Mouse (Mus musculus) adrenal gland, postnatal 36 days (tissue): ENCODE data around the gene Maml2. TPM values are rescaled to one million over a fixed set of nuclear protein-coding genes. Genes with fewer than 3 reads are reported as not detected.
A peak's percentile ranks its signal among the peaks of the same experiment; 100 is the strongest.

Experiments
- DNase-seq, 2 experiments: peaks; one replicate each; pipeline ENCODE4 v3.0.0; 2021; ENCODE audit warnings: mixed read lengths in 1 of 2
- microRNA-seq: library from miRNA; unstranded; fragments of <30 nt; microRNA quantifications from one replicate; pipeline ENCODE4 v1.2.0, GENCODE M21; 2021
- total RNA-seq, 2 experiments: library from RNA; stranded (reverse); gene quantifications; 2 replicates each; pipeline ENCODE4 v1.2.3; 2021

Gene Maml2
- total RNA-seq, 2 experiments from 2014 or later: 5.9 to 7.4 TPM

- DNase-seq: peak; percentile 75 to 85
Measured at GRCm38 (mm10) chr9:13716316-13717099, 418.8 kb downstream of the Maml2 start.

GRCm38 (mm10) chr9:13748404-13748797, 450.6 kb downstream of the Maml2 start, which contains the start of gene Mtmr2:
Gene Mtmr2, plus strand, starts transcription at chr9:13748410.
- DNase-seq: no peak

GRCm38 (mm10) chr9:13748798-13749674, 451.3 kb downstream of the Maml2 start:
- DNase-seq: peak; percentile 98 to 99

- DNase-seq: no peak
Measured at GRCm38 (mm10) chr9:13749675-13749998, 451.9 kb downstream of the Maml2 start.

GRCm38 (mm10) chr9:13752543-13752942, 454.8 kb downstream of the Maml2 start:
- peak; percentile 1 to 16 for DNase-seq

Small RNAs within 50 kb of the gene (microRNA-seq; reads per million reads assigned to microRNA genes)
- not detected for gene Gm22643

Other genes with a start within 250 kb of the Maml2 start
- gene Jrkl, start 52.1 kb upstream of the Maml2 start, total RNA-seq: 1 to 10 TPM; 6.3 to 8.8 TPM
- 10 to 100 TPM; 13.8 to 14.5 TPM for gene Ccdc82, start 51.0 kb upstream of the Maml2 start, total RNA-seq
- not detected for gene Gm17571, start 148.8 kb downstream of the Maml2 start, total RNA-seq